Mouse (Mus musculus) intestine, postnatal 0 days (tissue): ENCODE measurements at regions not wholly inside any gene's neighbourhood (a gene's known extent, or its start where the extent isn't known, plus 50 kb on each side); places are given as distances from the start of the nearest gene placed in this dataset.
A peak's percentile ranks its signal among the peaks of the same experiment; 100 is the strongest.

Source experiments
- ATAC-seq: fragments of 200-750 bp; cut with Nextera tagmentation; 2 replicates; pipeline ENCODE4 v1.8.0; 2017; ENCODE audit warnings: mild to moderate bottlenecking, moderate TSS enrichment, moderate library complexity
- H3K27ac ChIP-seq: fragments of 300-500 bp; sonication (generic); 2 replicates; pipeline ENCODE4 v1.5.1; 2014; ENCODE audit warnings: mild to moderate bottlenecking, low read depth, low read length, moderate library complexity
- H3K27me3 ChIP-seq: fragments of 300-500 bp; sonication (generic); replicated peaks from 2 replicates; pipeline ENCODE4 v1.6.1; 2014; ENCODE audit warnings: low read length, mixed read lengths; ENCODE audit not compliant: control insufficient read depth, insufficient read depth
- H3K36me3 ChIP-seq: fragments of 300-500 bp; sonication (generic); 2 replicates; pipeline ENCODE4 v1.6.1; 2014; ENCODE audit warnings: mild to moderate bottlenecking, moderate library complexity; ENCODE audit not compliant: control insufficient read depth, insufficient read depth
- H3K4me1 ChIP-seq: fragments of 300-500 bp; sonication (generic); replicated peaks from 2 replicates; pipeline ENCODE4 v1.6.1; 2014; ENCODE audit warnings: antibody characterized with exemption, low read length, mixed read lengths; ENCODE audit not compliant: control insufficient read depth, insufficient read depth
- H3K4me2 ChIP-seq: fragments of 300-500 bp; sonication (generic); replicated peaks from 2 replicates; pipeline ENCODE4 v1.6.1; 2014; ENCODE audit warnings: low read depth, mild to moderate bottlenecking, moderate library complexity
- H3K4me3 ChIP-seq: fragments of 300-500 bp; sonication (generic); 2 replicates; pipeline ENCODE4 v1.5.1; 2014; ENCODE audit warnings: low read depth, low read length
- H3K9ac ChIP-seq: fragments of 300-500 bp; sonication (generic); 2 replicates; pipeline ENCODE4 v1.6.1; 2014; ENCODE audit warnings: mild to moderate bottlenecking, low read depth, low read length
- H3K9me3 ChIP-seq: fragments of 300-500 bp; sonication (generic); 2 replicates; pipeline ENCODE4 v1.6.1; 2016; ENCODE audit warnings: mixed run types; ENCODE audit not compliant: control insufficient read depth
- CTCF ChIP-seq: sonication (generic); IDR thresholded peaks from 2 replicates; pipeline ENCODE4 v1.5.1; 2016; ENCODE audit warnings: low read depth, mild to moderate bottlenecking, control low read depth, antibody characterized with exemption, moderate library complexity
- WGBS: fragments of 180-500 bp; shearing (Covaris S2); extraction: QIAGEN DNeasy Blood & Tissue Kit; methylation state at CpG from one replicate; pipeline ENCODE4 v1.1.7; 2014; 5-methylcytosine and 5-hydroxymethylcytosine counted together

GRCm38 (mm10) chr13:54298851-54299250, 72.3 kb upstream of the Cplx2 start:
- Histone ChIP-seq H3K4me2 (no peak overlapping the region), H3K27ac (no peak overlapping the region), H3K36me3 (no peaks in the 10 kb centered on the region), H3K27me3 (no peaks in the 10 kb centered on the region), H3K4me3 (no peak overlapping the region), H3K9ac (no peak overlapping the region), H3K9me3 (no peaks in the 10 kb centered on the region), H3K4me1 (0 out of 2 replicates have a peak, but pooled peaks cover under 1% of the 10 kb centered on the region)
- no peak for ATAC-seq
- WGBS, result 70% methylated on average over 8 of the region's 8 CpGs
- no peak for TF ChIP-seq CTCF

DNA sequence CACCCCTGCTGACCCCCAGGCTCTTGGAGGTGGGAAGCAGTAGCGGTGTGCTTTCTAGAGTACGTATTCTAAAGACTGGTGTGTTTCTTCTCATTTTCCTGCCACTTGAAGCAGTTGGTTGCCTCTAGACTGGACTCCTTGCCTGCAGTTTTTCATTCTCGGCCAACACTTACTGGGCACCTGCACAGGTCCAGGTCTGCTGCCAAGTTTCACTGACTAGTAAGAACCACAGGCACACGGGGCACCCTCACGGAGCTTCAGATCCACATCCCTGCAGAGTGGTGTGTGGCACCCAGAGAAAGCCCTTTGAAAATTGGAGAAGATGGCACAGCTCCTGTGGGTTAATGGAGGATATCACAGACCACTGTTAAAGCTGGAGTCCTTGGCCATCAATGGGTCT, 71.9 kb upstream of the Cplx2 start:
- Histone ChIP-seq H3K27ac (no peak overlapping the region), H3K9ac (no peak overlapping the region), H3K36me3 (no peaks in the 10 kb centered on the region), H3K27me3 (no peaks in the 10 kb centered on the region), H3K4me3 (no peak overlapping the region), H3K4me1 (0 out of 2 replicates have a peak, but pooled peaks cover 3% of the 10 kb centered on the region), H3K4me2 (no peak overlapping the region), H3K9me3 (no peaks in the 10 kb centered on the region)
- ATAC-seq, result no peak
- no peak for TF ChIP-seq CTCF
- WGBS, result 87% methylated on average over 5 of the region's 5 CpGs

- Histone ChIP-seq H3K4me3 (no peak overlapping the region), H3K27me3 (no peaks in the 10 kb centered on the region), H3K9me3 (no peaks in the 10 kb centered on the region), H3K4me2 (no peak overlapping the region), H3K4me1 (0 out of 2 replicates have a peak, but pooled peaks cover 3% of the 10 kb centered on the region), H3K36me3 (no peaks in the 10 kb centered on the region), H3K9ac (no peak overlapping the region), H3K27ac (no peak overlapping the region)
- TF ChIP-seq CTCF, result no peak
- 84% methylated on average over 1 of the region's 1 CpGs for WGBS
- ATAC-seq, result no peak
Measured at GRCm38 (mm10) chr13:54301110-54301509, 70.0 kb upstream of the Cplx2 start.

GRCm38 (mm10) chr13:54301677-54302076, 69.5 kb upstream of the Cplx2 start:
- Histone ChIP-seq H3K27me3 (no peaks in the 10 kb centered on the region), H3K4me2 (peak overlapping the region; percentile 99), H3K4me3 (no peak overlapping the region), H3K4me1 (0 out of 2 replicates have a peak, but pooled peaks cover 3% of the 10 kb centered on the region), H3K9ac (no peak overlapping the region), H3K9me3 (no peaks in the 10 kb centered on the region), H3K27ac (no peak overlapping the region), H3K36me3 (no peaks in the 10 kb centered on the region)
- no peak for TF ChIP-seq CTCF
- WGBS, result 43% methylated on average over 6 of the region's 6 CpGs
- no peak for ATAC-seq

DNA sequence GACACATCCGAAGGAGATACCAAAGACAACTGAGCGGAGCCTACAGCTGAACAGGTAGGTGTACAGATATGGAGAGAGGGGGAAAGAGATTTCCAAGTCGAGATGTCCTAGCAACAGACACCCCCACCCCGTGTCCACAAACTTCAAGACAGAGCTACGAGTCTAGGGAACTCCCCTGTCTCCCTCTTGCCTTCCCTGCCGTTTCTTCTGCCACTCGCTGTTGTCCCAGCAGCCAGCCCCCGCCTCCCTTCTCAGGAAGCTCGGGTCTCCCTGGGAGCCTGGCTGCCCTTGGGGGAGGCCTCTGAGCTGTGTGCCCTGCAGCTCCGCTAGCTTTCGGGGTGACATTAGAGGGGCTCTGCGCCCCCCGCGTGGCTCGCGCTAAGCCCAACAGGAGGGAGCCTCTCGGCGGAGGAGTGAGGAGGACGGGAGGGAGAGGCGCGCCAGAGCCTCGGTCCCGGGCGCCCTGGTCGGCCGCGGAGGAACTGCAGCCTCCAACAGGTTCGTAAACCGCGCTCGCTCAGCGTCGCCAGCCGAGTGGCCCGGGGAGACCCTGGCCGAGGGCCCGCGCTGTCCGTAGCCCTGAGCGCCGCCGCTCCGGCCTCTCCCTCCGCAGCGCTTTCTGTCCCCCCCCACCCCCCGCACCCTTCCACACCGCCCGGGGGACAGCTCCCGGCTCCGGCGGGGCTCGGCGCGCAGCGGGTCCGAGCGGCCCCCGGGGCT, 68.6 kb upstream of the Cplx2 start:
- Histone ChIP-seq H3K4me3 (peak overlapping the region; percentile 82), H3K4me1 (0 out of 2 replicates have a peak, but pooled peaks cover 3% of the 10 kb centered on the region), H3K36me3 (no peaks in the 10 kb centered on the region), H3K27me3 (no peaks in the 10 kb centered on the region), H3K4me2 (peak overlapping the region; percentile 99), H3K9me3 (no peaks in the 10 kb centered on the region), H3K9ac (peak overlapping the region; percentile 91), H3K27ac (peak overlapping the region; percentile 96)
- peak; percentile 28 for ATAC-seq
- TF ChIP-seq CTCF, result no peak; the same call in 1 of the 2 replicates
- WGBS, result 1% methylated on average over 47 of the region's 58 CpGs

DNA sequence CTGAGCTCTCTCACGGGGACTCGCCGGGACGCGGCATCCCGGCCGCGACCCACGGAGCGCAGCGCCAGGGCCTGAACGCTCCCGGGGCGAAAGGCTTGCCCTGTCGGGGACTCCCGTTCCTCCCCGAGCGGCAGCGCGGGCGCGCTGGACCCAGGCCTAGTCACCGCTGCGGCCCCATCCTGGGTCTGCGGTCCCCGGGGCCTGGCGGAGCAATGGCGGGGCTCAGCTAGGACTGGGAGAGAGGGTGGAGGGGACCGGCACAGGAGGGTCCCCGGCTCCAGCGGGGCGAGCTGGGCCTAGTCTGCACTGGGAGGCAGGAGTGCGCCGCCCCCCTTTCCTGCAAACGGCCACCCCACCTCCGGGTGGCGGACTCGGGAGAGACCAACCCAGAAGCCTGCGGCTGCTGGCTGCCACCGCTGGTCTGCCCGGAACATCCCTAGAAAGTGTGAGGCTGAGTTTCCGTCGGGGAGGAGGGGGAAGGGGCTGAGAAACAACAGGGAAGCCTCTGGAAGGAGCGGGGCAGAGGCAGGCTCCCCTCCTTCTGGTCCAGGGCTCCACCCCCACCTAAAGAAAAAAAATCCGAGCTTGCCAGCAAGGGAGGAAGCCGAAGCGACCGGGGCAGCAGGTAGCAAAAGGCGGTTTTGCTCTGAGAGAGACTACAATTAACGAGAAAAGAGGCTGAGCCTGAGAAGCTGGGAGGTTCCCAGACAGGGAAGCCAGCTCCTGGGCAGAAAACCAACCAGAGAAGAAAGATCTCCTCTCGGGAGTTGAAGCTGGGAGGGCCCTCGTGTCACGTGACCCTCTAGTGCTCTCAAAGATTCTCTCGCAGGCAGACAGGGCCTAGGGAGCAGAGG, 67.9 kb upstream of the Cplx2 start:
- 0 out of 2 replicates have a peak, but pooled peaks cover 3% of the 10 kb centered on the region for H3K4me1 ChIP-seq
- no peaks in the 10 kb centered on the region for H3K27me3 ChIP-seq
- peak overlapping the region; percentile 96 for H3K27ac ChIP-seq
- peak overlapping the region; percentile 99 for H3K4me2 ChIP-seq
- ATAC-seq, result peak; percentile 73
- WGBS, result under 1% methylated on average over 54 of the region's 54 CpGs
- no peaks in the 10 kb centered on the region for H3K36me3 ChIP-seq
- H3K9me3 ChIP-seq, result no peaks in the 10 kb centered on the region
- H3K4me3 ChIP-seq, result peak overlapping the region; percentile 82
- 0 out of 2 replicates have a peak, but pooled peaks have one; percentile 29 for TF ChIP-seq CTCF
- peak overlapping the region; percentile 91 for H3K9ac ChIP-seq
